Mouse (Mus musculus) kidney, adult 11 months (tissue): Measurements from ENCODE around the gene Slc22a6.

Experiments used
- DNase-seq: peaks from one replicate; pipeline ENCODE4 v3.0.0; 2022

The Slc22a6 gene

GRCm38 (mm10) chr19:8617904-8618303 is at the start of gene Slc22a6:
Gene Slc22a6, plus strand, starts transcription at chr19:8618039.
- DNase-seq, result peak; percentile 58

- DNase-seq, result no peak
Observed at GRCm38 (mm10) chr19:8569453-8569863, 48.4 kb upstream of the Slc22a6 start.

GRCm38 (mm10) chr19:8570341-8571040 is 47.3 kb upstream of the Slc22a6 start:
- DNase-seq, result peak; percentile 75

DNA sequence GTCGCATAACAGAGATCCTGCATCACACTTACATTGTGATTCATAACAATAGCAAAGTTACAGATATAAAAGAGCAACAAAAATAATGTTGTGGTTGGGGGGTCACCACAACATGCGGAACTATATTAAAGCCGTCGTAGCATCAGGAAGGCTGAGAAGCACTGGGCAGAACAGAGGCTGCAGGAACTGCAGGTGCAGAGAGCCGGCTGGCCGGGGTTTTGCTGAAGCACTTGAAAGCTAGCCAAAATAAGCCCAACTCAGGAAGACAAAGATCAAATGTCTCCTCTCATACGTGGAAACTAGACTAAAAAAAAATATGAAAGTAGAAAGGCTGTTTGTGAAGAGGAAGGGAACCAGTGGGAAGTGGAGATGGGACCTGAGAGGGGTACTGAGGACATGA is 46.1 kb upstream of the Slc22a6 start:
- DNase-seq, result peak; percentile 50

GRCm38 (mm10) chr19:8572485-8572884 is 45.4 kb upstream of the Slc22a6 start:
- no peak for DNase-seq

DNA sequence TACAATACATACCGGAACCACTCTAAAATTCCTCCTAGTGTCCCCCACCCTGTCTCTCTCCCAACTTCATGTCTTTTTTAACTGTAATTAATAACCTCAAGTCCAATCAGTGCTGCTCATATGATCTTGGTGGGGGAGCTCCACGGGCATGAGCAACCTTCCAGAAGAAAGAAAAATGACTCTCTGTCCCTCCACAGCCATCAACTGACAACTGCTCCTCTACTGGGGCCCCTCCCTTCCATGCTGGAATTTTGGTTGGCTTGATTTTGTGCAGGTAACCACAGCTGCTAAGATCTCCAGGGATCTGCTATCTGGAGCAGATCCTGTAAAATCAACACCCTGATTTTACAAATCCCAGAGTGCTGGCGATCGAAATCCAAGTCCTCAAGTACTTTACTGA is 40.4 kb upstream of the Slc22a6 start:
- DNase-seq, result no peak

DNA sequence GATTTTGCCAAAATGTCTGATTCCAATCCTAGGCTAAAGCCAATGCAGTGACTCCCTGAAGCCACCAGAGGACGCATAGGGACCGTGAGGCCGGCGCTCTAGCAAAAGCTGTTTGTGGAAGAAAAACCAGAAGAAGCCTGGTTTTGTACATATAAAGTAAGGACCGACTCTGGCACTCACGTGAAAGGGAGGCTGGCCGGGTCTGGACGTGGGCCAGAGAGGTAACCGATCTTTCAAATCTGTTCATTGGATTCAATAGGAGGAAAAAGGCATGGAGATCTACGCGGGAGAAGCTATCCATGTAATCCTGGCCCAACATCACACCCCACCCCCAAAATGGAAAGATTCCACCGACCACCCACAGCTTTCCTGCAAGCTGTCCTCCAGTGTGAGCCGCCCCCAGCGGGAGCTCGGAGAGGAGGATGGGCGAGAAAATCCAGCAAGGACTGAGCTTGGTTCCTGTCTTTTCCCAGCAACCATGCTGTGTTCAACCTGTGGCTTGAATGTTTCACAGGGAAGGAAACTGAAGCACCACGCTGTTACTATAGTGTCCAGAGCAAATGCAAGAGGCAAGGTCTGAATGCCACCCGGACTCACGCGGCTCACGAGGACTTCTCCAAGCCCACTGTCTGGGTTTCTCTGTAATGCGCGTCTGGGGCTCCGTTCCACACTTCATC is 39.4 kb upstream of the Slc22a6 start:
- peak; percentile 30 for DNase-seq

DNA sequence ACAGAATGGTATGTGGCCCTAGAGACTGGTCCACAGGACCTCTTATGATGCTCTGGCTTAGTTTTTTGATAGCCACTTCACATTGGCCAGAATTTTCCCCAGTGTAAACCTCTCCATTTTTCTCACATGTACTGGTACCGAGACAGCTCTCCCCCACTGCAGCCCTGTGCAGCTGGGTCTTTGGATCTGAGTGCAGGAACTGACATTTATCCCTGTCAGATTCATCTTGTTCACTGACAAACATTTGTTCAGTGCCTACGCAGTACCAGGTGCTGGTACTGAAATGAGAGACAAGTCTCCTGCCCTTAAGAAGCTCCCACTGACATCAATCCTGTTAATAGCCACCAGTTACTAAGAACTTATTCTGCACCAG is 38.9 kb upstream of the Slc22a6 start:
- DNase-seq, result no peak

DNA sequence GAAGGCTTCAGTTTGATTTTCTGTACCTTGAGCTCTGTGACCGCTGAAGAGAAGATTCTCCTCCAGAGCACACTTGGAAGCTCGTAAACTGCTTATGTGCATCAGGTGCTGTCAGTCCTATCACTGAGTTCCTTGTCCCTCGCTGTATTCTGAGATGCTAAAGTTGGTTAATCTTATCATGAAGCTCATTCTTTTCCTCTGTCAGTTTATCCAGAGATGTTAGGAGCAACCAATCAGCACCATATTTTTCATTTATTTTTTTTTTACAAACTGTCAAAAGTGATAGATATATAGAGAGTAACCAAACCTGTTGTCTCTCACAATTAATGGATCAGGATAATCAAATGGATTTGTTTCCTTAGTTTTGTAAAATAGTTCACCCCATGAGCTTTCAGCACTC is 32.5 kb upstream of the Slc22a6 start:
- DNase-seq, result no peak

- DNase-seq, result no peak
Observed at GRCm38 (mm10) chr19:8585899-8586298, 31.9 kb upstream of the Slc22a6 start.

DNA sequence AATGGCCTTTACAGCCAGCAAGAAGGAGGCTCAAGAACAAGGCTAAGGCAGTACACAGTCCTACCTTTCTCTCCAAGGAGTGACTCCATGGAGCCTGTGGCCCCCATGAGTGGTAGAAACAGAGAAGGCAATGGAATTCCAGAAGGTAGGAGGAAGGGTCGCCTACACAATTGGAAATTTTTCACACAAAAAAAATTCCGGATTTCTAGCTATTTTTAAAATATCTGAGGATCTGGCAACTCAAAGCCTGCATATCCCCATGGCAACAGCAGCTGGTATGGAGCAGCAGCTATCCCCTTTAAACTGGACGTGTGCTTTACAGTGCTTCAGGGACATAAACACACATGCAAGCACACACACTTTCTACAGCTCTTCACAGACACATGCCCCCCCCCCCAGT is 31.5 kb upstream of the Slc22a6 start:
- no peak for DNase-seq

- DNase-seq, result no peak
Observed at GRCm38 (mm10) chr19:8587315-8587714, 30.5 kb upstream of the Slc22a6 start.

DNA sequence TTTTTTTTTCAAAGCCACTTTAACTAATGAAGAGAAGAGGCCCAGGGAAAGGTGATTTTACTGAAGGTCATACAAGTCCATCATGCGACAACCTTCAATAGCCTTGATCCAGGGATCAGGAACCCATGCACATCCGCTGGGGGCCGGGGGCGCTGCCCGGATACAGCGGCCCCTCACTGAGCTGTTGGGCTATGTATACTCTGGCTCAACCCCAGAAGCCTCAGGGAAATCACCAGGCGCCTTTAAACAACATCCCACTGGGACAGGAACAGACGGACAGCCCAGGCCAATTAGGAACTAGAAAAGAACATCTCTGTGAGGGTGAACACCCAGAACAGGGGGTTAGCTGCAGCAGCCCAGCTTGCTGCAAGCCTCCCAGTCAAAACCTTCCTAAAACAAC is 26.9 kb upstream of the Slc22a6 start, which contains the start of gene Slc22a8:
Gene Slc22a8 (plus strand): TSS at position 301 of the 400 bp plus-strand sequence.
- DNase-seq, result no peak

DNA sequence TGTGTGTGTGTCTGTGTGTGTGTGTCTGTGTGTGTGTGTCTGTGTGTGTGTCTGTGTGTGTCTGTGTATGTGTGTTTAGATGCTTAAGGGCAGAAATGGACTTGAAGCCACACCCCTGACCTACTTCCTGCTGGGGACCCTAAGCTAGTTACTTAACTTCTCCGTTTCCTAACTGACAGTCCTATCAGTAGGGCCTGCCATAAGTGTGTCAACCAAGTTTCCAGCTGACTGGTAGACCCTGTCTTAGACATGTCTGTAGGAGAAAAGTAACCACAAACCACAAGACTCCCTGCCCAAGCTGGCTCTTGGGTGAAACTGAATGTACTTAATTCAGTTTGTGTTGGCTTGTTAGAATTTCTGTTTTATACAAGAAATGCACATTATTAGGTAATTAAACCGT is 25.7 kb upstream of the Slc22a6 start:
- no peak for DNase-seq

DNA sequence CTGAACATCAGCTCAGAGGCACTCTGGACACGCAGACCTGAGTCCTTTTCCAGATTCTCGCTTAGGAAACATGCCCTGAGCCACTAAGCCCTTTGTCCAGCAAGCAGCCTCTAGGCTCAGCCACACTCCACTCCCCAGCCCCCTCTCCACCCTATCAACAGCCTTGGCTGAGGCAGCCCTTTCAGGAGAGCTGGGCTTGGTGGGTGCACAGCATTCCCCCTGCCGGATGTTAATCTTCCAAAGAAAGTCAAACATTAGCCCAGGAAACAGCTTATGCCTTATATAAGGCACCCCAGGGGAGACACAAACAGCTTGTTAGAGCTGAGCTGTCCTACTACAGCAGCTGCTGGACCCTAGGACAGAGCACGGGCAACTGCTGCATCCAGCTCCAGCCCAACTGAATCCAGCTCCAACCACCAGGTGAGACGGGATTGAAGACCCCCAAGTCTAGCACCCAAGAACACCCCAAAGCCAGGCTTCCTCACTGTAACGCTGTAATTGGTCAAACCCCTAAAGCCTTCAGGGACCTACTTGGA is 24.9 kb upstream of the Slc22a6 start:
- peak; percentile 80 for DNase-seq

DNA sequence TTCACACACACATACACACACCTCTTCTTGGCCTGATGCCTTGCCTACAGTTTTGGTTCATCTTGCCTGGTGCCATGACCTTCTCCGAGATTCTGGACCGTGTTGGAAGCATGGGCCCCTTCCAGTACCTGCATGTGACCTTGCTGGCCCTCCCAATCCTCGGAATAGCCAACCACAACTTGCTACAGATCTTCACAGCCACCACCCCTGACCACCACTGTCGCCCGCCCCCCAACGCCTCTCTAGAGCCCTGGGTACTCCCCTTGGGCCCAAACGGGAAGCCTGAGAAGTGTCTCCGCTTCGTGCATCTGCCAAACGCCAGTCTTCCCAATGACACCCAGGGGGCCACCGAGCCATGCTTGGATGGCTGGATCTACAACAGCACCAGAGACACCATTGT is 24.0 kb upstream of the Slc22a6 start:
- DNase-seq, result peak; percentile 58

DNA sequence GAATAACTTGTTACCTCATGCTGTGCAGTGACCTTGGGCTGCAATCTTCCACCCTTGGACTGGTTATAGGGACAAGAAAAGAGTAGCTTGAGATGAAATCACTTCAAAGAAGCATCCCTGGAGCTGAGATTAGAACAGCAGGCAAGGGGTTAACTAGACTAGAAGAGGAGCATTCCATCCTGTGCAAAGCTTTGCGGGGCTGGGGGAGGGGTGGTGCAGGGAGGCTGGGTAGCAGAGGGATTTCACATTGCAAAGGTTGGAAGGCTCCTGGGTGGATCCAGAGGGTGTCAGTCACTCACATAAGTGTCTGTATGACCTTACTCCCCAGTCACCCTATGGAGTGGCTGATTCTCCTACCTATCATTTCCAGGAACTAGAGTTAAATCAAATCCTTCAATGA is 23.3 kb upstream of the Slc22a6 start:
- DNase-seq, result no peak

- no peak for DNase-seq
Observed at GRCm38 (mm10) chr19:8597269-8597668, 20.6 kb upstream of the Slc22a6 start.

DNA sequence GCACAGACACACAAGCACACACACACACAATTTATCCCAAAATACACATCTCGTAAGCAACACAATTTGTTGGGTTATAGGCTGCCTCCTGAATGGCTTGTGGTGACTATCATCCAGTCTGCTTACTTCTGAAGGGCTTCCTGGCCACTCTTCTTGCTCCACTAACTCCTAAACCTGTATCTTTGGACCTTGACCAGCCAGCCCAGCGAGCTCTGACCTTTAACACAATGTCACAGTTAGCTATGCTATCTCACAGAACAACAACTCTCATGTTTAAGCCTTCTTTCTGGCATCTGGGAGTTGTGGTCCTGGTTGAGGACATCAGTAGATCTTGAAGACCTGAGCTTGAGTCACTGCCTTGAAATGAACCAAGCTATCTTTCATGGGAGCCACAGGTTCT is 18.6 kb upstream of the Slc22a6 start:
- peak; percentile 74 for DNase-seq

DNA sequence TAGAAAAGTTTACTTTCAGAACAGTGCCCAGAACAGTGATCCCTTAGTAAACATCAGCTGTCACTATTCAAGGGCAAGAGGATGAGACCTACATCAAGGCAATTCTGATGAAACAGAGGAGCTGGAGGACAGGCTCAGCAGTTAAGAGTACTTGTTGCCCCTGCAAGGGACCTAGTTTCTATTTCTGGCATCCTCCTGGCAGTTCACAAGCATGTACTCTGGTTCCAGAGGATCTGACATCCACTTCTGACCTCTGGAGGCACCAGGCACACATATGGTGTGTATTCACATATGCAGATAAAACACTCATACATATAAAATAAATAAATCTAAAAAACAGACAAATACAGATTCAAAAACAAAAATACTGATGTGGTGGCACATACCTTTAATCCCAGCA is 15.9 kb upstream of the Slc22a6 start:
- no peak for DNase-seq

DNA sequence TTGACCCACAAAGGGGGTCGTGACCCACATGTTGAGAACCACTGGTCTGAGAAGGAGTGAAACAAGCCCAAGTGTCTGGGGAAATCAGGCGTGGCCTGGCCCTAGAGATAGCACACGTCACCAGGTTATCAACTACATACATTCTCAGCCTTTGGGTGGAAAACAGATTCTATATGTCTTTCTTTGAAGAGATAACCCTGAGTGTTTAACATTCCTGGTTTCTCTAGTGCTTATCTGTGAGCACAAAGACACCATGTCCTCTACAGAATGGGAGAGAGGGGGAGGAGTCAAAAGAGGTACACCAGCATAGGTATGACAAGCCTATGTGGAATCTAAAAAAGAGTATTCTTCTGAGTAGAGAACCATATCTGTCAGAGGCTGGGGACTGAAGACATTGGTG is 14.9 kb upstream of the Slc22a6 start:
- no peak for DNase-seq

DNA sequence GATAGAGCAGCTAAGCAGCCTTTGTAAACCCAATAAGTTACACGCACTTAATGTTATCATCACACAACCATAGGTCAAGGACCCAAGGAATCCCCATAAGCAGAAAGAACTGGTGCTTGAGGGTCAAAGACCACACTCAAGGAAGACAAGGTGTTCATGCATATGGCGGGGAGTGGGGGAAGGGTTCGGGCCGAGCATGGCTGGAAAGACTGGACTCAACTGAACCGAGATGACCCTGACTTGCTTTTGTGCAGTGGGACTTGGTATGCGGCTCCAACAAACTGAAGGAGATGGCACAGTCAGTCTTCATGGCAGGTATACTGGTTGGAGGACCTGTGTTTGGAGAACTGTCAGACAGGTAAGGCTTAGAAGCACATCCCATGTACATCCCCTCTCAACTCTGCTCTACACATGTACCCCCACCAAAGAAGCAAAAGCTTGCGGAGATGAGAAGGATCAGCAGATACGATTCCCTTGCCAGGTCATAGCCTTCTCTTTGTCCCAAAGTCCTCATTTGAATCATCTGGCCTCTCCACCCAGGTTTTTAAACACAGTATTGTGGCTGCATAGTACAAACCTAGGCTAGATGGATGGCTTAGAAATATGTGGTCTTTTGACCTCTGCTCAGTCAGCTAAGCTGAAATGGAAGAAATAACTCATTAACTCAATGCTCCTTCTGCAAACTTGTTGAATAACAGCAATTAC is 13.2 kb upstream of the Slc22a6 start:
- no peak for DNase-seq

DNA sequence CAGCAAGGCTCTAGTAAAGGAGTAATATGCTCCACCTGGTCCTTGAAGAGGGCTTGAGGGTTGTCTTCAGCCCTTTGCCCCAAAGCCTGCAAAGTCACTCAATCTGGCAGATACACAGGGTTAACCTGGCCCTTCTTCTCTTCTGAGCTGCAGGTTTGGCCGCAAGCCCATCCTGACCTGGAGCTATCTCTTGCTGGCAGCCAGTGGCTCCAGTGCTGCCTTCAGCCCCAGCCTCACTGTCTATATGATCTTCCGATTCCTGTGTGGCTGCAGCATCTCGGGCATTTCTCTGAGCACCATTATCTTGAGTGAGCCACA is 12.6 kb upstream of the Slc22a6 start:
- peak; percentile 89 for DNase-seq
